Mouse (Mus musculus): ENCODE results near the gene Klf4. TPM values are rescaled to one million over a fixed set of nuclear protein-coding genes. Genes with fewer than 3 reads are reported as not detected.

Klf4 gene
- polyA plus RNA-seq, 1 experiment from 2014 or later = 3.3 TPM

GRCm38 (mm10) chr4:55534510-55534909, 2.2 kb upstream of the Klf4 start:
- Histone ChIP-seq H3K9ac (replicated peaks) (no peak overlapping the region), H3K27me3 (peaks cover 43% of the 10 kb centered on the region), H3K4me1 (replicated peaks) (peaks cover 21% of the 10 kb centered on the region), H3K9me3 (no peaks in the 10 kb centered on the region), H3K36me3 (no peaks in the 10 kb centered on the region), H3K27ac (no peak overlapping the region), H3K4me3 (replicated peaks) (no peak overlapping the region), H3K4me2 (no peak overlapping the region)
- 70% methylated on average over 4 of the region's 4 CpGs for WGBS
- ATAC-seq (ENCODE audit: insufficient number of reproducible peaks, insufficient read depth, low FRiP score, low TSS enrichment, low read depth) = no peak

- H3K9ac ChIP-seq (replicated peaks) = 0 out of 2 replicates have a peak overlapping the region, but pooled peaks have one; percentile 75
- H3K27ac ChIP-seq = peak overlapping the region; percentile 88; the same call in 1 of the 2 replicates
- WGBS = 2% methylated on average over 23 of the region's 23 CpGs
- peak overlapping the region; percentile 91 for H3K4me2 ChIP-seq
- no peaks in the 10 kb centered on the region for H3K9me3 ChIP-seq
- H3K27me3 ChIP-seq = peaks cover 46% of the 10 kb centered on the region
- no peak for ATAC-seq (ENCODE audit: insufficient number of reproducible peaks, insufficient read depth, low FRiP score, low TSS enrichment, low read depth)
- peak overlapping the region; percentile 62 for H3K4me3 ChIP-seq (replicated peaks)
- H3K4me1 ChIP-seq (replicated peaks) = peaks cover 24% of the 10 kb centered on the region
- no peaks in the 10 kb centered on the region for H3K36me3 ChIP-seq
These were observed 1.6 kb upstream of the Klf4 start for GRCm38 (mm10) chr4:55533803-55534254.

DNA sequence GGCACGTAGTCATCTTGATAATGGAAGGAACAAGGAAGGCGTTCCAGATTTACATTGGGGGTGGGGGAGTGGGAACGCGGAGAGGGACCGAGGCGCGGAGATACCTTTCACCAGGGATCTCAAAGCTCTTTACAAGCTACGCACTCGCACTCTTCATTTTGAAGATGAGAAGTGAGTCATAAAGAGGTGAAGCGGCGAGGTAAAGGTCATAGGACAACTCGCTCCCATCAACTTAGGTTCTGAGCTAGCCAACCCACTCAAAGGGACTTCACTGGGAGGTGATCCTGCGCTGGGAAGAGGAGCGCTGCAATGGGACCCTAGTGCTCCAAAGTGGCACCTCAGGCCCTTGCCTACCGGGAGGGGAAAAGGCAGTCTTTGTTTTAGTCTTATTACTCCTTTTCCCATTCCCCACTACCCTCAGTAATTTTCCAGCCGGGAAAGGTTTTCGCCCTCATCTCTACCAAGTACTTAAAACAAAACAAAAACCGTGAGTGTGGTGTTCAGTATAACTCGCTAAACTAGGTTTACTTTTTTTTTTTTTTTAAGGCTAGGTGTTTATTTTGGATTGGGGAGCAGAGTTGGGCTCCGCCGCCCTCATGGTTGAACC, 1.0 kb upstream of the Klf4 start:
- Histone ChIP-seq H3K9me3 (no peaks in the 10 kb centered on the region), H3K4me1 (replicated peaks) (peaks cover 24% of the 10 kb centered on the region), H3K27ac (peak overlapping the region; percentile 88), H3K27me3 (peaks cover 46% of the 10 kb centered on the region), H3K4me2 (peak overlapping the region; percentile 91), H3K4me3 (replicated peaks) (peak overlapping the region; percentile 62), H3K9ac (replicated peaks) (peak overlapping the region; percentile 75), H3K36me3 (no peaks in the 10 kb centered on the region)
- ATAC-seq (ENCODE audit: insufficient number of reproducible peaks, insufficient read depth, low FRiP score, low TSS enrichment, low read depth) = no peak
- WGBS = under 1% methylated on average over 21 of the region's 21 CpGs

DNA sequence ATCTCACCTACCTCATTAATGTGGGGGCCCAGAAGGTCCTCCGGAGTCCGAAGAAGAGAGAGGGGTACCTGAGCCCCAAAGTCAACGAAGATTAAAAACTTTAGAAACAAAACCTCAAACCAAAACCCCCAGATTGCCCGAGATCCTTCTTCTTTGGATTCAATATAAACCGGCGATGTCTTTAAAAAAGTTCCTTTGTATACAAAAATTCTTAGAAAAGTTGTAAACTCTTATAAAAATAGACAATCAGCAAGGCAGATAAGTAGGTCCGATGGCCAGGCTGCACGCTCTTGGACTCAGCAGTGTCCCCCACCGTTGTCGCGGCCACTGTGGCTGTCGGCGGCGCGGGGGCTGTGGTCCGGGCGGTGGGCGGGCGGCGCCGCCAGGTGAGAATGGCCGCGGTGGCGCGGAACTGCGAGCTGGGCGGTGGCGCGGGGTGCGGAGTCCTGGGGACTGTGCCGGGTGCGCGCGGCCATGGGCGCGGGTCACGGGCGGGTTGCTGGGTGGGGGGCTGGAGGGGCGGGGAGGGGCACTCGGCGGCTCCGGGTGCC, 335 bp downstream of the Klf4 start:
- Histone ChIP-seq H3K4me3 (replicated peaks) (peak overlapping the region; percentile 62), H3K36me3 (no peaks in the 10 kb centered on the region), H3K4me2 (peak overlapping the region; percentile 91), H3K27me3 (peaks cover 46% of the 10 kb centered on the region), H3K9ac (replicated peaks) (peak overlapping the region; percentile 65), H3K4me1 (replicated peaks) (peaks cover 24% of the 10 kb centered on the region), H3K27ac (0 out of 2 replicates have a peak overlapping the region, but pooled peaks have one; percentile 41), H3K9me3 (no peaks in the 10 kb centered on the region)
- ATAC-seq (ENCODE audit: insufficient number of reproducible peaks, insufficient read depth, low FRiP score, low TSS enrichment, low read depth) = peak; percentile 53
- WGBS = under 1% methylated on average over 35 of the region's 42 CpGs

GRCm38 (mm10) chr4:55531096-55531855, 990 bp downstream of the Klf4 start:
- no peaks in the 10 kb centered on the region for H3K36me3 ChIP-seq
- peak overlapping the region; percentile 62 for H3K4me3 ChIP-seq (replicated peaks)
- H3K9me3 ChIP-seq = no peaks in the 10 kb centered on the region
- peak overlapping the region; percentile 91 for H3K4me2 ChIP-seq
- no peak overlapping the region for H3K27ac ChIP-seq
- H3K27me3 ChIP-seq = peaks cover 46% of the 10 kb centered on the region
- peaks cover 24% of the 10 kb centered on the region for H3K4me1 ChIP-seq (replicated peaks)
- WGBS = 2% methylated on average over 56 of the region's 56 CpGs
- peak overlapping the region; percentile 59 for H3K9ac ChIP-seq (replicated peaks)
- ATAC-seq (ENCODE audit: insufficient number of reproducible peaks, insufficient read depth, low FRiP score, low TSS enrichment, low read depth) = 0 out of 2 replicates have a peak, but pooled peaks have one; percentile 3

- H3K9ac ChIP-seq (replicated peaks) = peak overlapping the region; percentile 59
- H3K9me3 ChIP-seq = no peaks in the 10 kb centered on the region
- no peaks in the 10 kb centered on the region for H3K36me3 ChIP-seq
- H3K27me3 ChIP-seq = peaks cover 45% of the 10 kb centered on the region
- ATAC-seq (ENCODE audit: insufficient number of reproducible peaks, insufficient read depth, low FRiP score, low TSS enrichment, low read depth) = no peak
- peak overlapping the region; percentile 91 for H3K4me2 ChIP-seq
- H3K4me1 ChIP-seq (replicated peaks) = peaks cover 24% of the 10 kb centered on the region
- H3K27ac ChIP-seq = no peak overlapping the region
- WGBS = under 1% methylated on average over 20 of the region's 20 CpGs
- H3K4me3 ChIP-seq (replicated peaks) = peak overlapping the region; percentile 62
These were observed 1.6 kb downstream of the Klf4 start for GRCm38 (mm10) chr4:55530731-55531095.

DNA sequence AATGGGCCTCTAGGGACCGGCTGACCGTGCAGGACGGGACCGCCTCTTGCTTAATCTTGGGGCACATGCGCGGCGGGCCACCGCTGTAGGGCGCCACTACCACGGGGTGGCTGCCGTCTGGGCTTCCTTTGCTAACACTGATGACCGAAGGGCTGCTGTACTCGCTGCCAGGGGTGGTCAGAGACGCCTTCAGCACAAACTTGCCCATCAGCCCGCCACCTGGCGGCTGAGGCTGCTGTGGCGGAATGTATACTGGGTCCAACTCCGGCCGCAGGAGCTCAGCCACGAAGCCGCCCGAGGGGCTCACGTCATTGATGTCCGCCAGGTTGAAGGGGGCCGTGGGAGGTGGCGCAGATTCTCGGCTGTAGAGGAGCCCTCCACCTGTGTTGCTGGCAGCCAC, 2.0 kb downstream of the Klf4 start:
- under 1% methylated on average over 26 of the region's 27 CpGs for WGBS
- no peaks in the 10 kb centered on the region for H3K36me3 ChIP-seq
- peak overlapping the region; percentile 91 for H3K4me2 ChIP-seq
- peak overlapping the region; percentile 59 for H3K9ac ChIP-seq (replicated peaks)
- peaks cover 40% of the 10 kb centered on the region for H3K27me3 ChIP-seq
- peaks cover 24% of the 10 kb centered on the region for H3K4me1 ChIP-seq (replicated peaks)
- peak overlapping the region; percentile 62 for H3K4me3 ChIP-seq (replicated peaks)
- ATAC-seq (ENCODE audit: insufficient number of reproducible peaks, insufficient read depth, low FRiP score, low TSS enrichment, low read depth) = peak; percentile 13; the same call in 1 of the 2 replicates
- no peak overlapping the region for H3K27ac ChIP-seq
- no peaks in the 10 kb centered on the region for H3K9me3 ChIP-seq

DNA sequence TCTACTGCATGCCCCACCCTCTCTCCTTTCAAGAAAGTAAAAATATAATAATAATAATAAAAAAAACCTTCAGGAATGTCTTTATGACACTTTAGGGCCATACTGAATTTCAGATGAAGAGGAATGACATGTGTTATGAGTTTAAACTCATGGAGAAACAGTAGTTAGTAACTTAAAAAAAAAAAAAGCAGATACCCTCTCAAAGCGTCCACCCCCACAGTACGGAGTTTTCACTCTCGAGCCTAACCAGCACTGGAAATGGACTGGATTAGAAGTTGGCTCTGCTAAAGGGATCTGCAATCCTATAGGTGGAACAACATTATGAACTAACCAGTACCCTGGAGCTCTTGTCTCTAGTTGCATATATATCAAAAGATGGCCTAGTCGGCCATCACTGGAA, 3.9 kb downstream of the Klf4 start:
- Histone ChIP-seq H3K9ac (replicated peaks) (no peak overlapping the region), H3K27ac (no peak overlapping the region), H3K27me3 (peaks cover 25% of the 10 kb centered on the region), H3K4me2 (no peak overlapping the region), H3K4me3 (replicated peaks) (no peak overlapping the region), H3K4me1 (replicated peaks) (peaks cover 20% of the 10 kb centered on the region), H3K9me3 (no peaks in the 10 kb centered on the region), H3K36me3 (no peaks in the 10 kb centered on the region)
- WGBS = 79% methylated on average over 4 of the region's 4 CpGs
- no peak for ATAC-seq (ENCODE audit: insufficient number of reproducible peaks, insufficient read depth, low FRiP score, low TSS enrichment, low read depth)

DNA sequence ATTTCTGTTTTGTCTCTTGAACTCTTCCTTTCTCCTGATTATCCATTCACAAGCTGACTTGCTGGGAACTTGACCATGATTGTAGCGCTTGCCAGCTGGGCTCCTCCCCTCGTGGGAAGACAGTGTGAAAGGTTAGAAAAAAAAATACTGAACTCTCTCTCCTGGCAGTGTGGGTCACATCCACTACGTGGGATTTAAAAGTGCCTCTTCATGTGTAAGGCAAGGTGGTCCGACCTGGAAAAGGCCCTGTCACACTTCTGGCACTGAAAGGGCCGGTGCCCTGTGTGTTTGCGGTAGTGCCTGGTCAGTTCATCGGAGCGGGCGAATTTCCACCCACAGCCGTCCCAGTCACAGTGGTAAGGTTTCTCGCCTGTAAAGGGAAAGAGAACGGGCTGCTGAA, 4.3 kb downstream of the Klf4 start:
- Histone ChIP-seq H3K9ac (replicated peaks) (no peak overlapping the region), H3K4me2 (no peak overlapping the region), H3K4me3 (replicated peaks) (no peak overlapping the region), H3K4me1 (replicated peaks) (peaks cover 20% of the 10 kb centered on the region), H3K27ac (no peak overlapping the region), H3K27me3 (peaks cover 25% of the 10 kb centered on the region), H3K36me3 (no peaks in the 10 kb centered on the region), H3K9me3 (no peaks in the 10 kb centered on the region)
- ATAC-seq (ENCODE audit: insufficient number of reproducible peaks, insufficient read depth, low FRiP score, low TSS enrichment, low read depth) = no peak
- WGBS = 82% methylated on average over 12 of the region's 12 CpGs

- Histone ChIP-seq H3K4me3 (replicated peaks) (no peak overlapping the region), H3K27ac (no peak overlapping the region), H3K4me2 (no peak overlapping the region), H3K9me3 (no peaks in the 10 kb centered on the region), H3K36me3 (no peaks in the 10 kb centered on the region), H3K9ac (replicated peaks) (no peak overlapping the region), H3K4me1 (replicated peaks) (peaks cover 19% of the 10 kb centered on the region), H3K27me3 (peaks cover 23% of the 10 kb centered on the region)
- 46% methylated on average over 5 of the region's 5 CpGs for WGBS
- ATAC-seq (ENCODE audit: insufficient number of reproducible peaks, insufficient read depth, low FRiP score, low TSS enrichment, low read depth) = no peak
These were observed 5.8 kb downstream of the Klf4 start for GRCm38 (mm10) chr4:55526247-55527115.

Data from limb, embryonic 12.5 days (tissue).